Mouse (Mus musculus): ENCODE results near the gene Pagr1b. TPM values are rescaled to one million over a fixed set of nuclear protein-coding genes. Genes with fewer than 3 reads are reported as not detected.
A peak's percentile ranks its signal among the peaks of the same experiment; 100 is the strongest.

The Pagr1b gene
- polyA plus RNA-seq, 1 experiment, result 0.90 TPM

- Histone ChIP-seq H3K36me3 (ENCODE audit: control insufficient read depth, insufficient read depth, low read length) (0 out of 2 replicates have a peak, but pooled peaks cover 1% of the 10 kb centered on the region), H3K27ac (ENCODE audit: control insufficient read depth, insufficient read depth, low read depth, low read length) (no peak overlapping the region), H3K4me1 (ENCODE audit: control insufficient read depth, insufficient read depth, low read length) (peaks cover 10% of the 10 kb centered on the region)
These were observed 1.3 kb downstream of the Pagr1b start for GRCm38 (mm10) chr7:127014993-127015392.

GRCm38 (mm10) chr7:127014320-127014719, 2.0 kb downstream of the Pagr1b start, which contains the start of gene Mvp:
Gene Mvp, minus strand, starts transcription at chr7:127014621.
- peak within 1 kb of the TSS; percentile 59 for H3K27ac ChIP-seq (ENCODE audit: control insufficient read depth, insufficient read depth, low read depth, low read length)
- peaks cover 8% of the 10 kb centered on the region for H3K4me1 ChIP-seq (ENCODE audit: control insufficient read depth, insufficient read depth, low read length)
- 0 out of 2 replicates have a peak, but pooled peaks cover 1% of the 10 kb centered on the region for H3K36me3 ChIP-seq (ENCODE audit: control insufficient read depth, insufficient read depth, low read length)
- no peaks in the 10 kb centered on the region for H3K27me3 ChIP-seq (ENCODE audit: control insufficient read depth, insufficient read depth, low read length)
- TF ChIP-seq CTCF (IDR thresholded peaks at IDR 0.05; ENCODE audit: control insufficient read depth, insufficient read depth, insufficient replicate concordance, low read depth, low read length) (no peak), POLR2A (IDR thresholded peaks at IDR 0.05; ENCODE audit: control insufficient read depth, low read depth, low read length) (no peak)
- peak within 1 kb of the TSS; percentile 83 for H3K4me3 ChIP-seq (ENCODE audit: control insufficient read depth, low read depth, low read length)

More at GRCm38 (mm10) chr7:127014993-127015392, 1.3 kb downstream of the Pagr1b start:
- TF ChIP-seq CTCF (IDR thresholded peaks at IDR 0.05; ENCODE audit: control insufficient read depth, insufficient read depth, insufficient replicate concordance, low read depth, low read length) (no peak), POLR2A (IDR thresholded peaks at IDR 0.05; ENCODE audit: control insufficient read depth, low read depth, low read length) (no peak)
- Histone ChIP-seq H3K27me3 (ENCODE audit: control insufficient read depth, insufficient read depth, low read length) (no peaks in the 10 kb centered on the region), H3K4me3 (ENCODE audit: control insufficient read depth, low read depth, low read length) (no peak overlapping the region)

DNA sequence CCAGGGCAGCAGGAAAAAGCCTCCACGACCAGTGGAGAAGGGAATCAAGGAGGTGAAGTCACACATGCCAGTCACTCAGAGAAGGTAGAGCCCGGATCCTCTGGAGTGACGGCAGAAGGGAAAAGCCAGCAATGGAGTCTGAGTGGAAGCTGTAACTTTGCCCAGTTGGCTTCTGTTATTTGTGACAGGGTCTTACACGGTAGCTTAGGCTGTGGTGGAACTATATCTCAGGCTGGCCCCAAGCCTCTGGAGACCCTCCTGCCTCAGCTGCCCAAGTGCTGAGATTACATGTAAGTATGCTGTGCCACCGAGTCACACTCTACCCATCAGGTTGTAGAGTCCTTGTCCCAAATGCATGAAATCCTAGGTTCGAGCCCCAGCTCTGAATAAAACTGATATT, 2.9 kb downstream of the Pagr1b start:
- Histone ChIP-seq H3K36me3 (ENCODE audit: control insufficient read depth, insufficient read depth, low read length) (0 out of 2 replicates have a peak, but pooled peaks cover 1% of the 10 kb centered on the region), H3K27ac (ENCODE audit: control insufficient read depth, insufficient read depth, low read depth, low read length) (no peak overlapping the region), H3K4me1 (ENCODE audit: control insufficient read depth, insufficient read depth, low read length) (peaks cover 11% of the 10 kb centered on the region), H3K27me3 (ENCODE audit: control insufficient read depth, insufficient read depth, low read length) (no peaks in the 10 kb centered on the region), H3K4me3 (ENCODE audit: control insufficient read depth, low read depth, low read length) (no peak overlapping the region)
- TF ChIP-seq CTCF (IDR thresholded peaks at IDR 0.05; ENCODE audit: control insufficient read depth, insufficient read depth, insufficient replicate concordance, low read depth, low read length) (no peak), POLR2A (IDR thresholded peaks at IDR 0.05; ENCODE audit: control insufficient read depth, low read depth, low read length) (no peak)

GRCm38 (mm10) chr7:127012845-127013244, 3.4 kb downstream of the Pagr1b start:
- Histone ChIP-seq H3K4me1 (ENCODE audit: control insufficient read depth, insufficient read depth, low read length) (peaks cover 13% of the 10 kb centered on the region), H3K36me3 (ENCODE audit: control insufficient read depth, insufficient read depth, low read length) (0 out of 2 replicates have a peak, but pooled peaks cover 1% of the 10 kb centered on the region), H3K4me3 (ENCODE audit: control insufficient read depth, low read depth, low read length) (no peak overlapping the region), H3K27me3 (ENCODE audit: control insufficient read depth, insufficient read depth, low read length) (no peaks in the 10 kb centered on the region), H3K27ac (ENCODE audit: control insufficient read depth, insufficient read depth, low read depth, low read length) (no peak overlapping the region)
- no peak for TF ChIP-seq CTCF (IDR thresholded peaks at IDR 0.05; ENCODE audit: control insufficient read depth, insufficient read depth, insufficient replicate concordance, low read depth, low read length)

DNA sequence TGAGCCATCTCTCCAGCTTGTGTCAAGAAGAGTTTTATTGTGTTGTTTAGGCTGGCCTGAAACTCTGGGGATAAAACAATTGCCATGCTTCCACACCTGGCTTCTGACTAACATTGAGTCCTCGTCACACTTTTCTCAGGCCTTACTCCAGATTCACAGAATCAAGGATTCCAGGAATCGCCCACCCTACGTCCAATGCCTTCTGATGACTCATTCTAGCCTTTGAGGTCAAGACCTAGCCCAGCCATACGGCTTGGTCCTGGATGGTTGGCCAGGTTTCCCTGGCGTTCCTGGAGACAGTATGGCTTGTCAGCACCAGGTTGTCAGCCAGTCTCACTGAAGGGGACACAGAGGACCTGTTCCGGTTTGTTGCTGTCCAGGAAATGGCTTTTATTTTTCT, 3.9 kb downstream of the Pagr1b start:
- Histone ChIP-seq H3K4me1 (ENCODE audit: control insufficient read depth, insufficient read depth, low read length) (peaks cover 13% of the 10 kb centered on the region), H3K27ac (ENCODE audit: control insufficient read depth, insufficient read depth, low read depth, low read length) (no peak overlapping the region), H3K4me3 (ENCODE audit: control insufficient read depth, low read depth, low read length) (no peak overlapping the region), H3K36me3 (ENCODE audit: control insufficient read depth, insufficient read depth, low read length) (0 out of 2 replicates have a peak, but pooled peaks cover 1% of the 10 kb centered on the region), H3K27me3 (ENCODE audit: control insufficient read depth, insufficient read depth, low read length) (no peaks in the 10 kb centered on the region)
- no peak for TF ChIP-seq CTCF (IDR thresholded peaks at IDR 0.05; ENCODE audit: control insufficient read depth, insufficient read depth, insufficient replicate concordance, low read depth, low read length)
- no peak for TF ChIP-seq POLR2A (IDR thresholded peaks at IDR 0.05; ENCODE audit: control insufficient read depth, low read depth, low read length)

DNA sequence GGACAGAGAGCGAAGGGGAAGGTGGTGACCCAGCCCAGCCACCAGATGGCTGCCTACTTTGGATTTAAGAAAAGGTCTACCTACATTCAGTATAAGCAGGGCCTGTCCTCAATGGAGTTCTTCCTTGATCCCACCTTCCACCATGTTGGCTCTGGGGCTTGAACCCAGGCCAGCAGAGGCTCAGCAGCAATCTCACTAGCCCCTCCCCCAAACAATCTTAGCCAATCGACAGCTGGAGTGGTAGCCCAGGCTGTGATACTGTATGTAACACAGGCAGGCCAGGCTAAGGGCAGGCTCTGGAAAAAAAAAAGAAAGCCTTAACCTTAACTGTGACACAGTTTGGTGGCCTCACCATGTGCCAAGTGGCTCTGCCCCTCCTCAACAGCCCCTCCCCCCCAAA, 4.6 kb downstream of the Pagr1b start:
- Histone ChIP-seq H3K36me3 (ENCODE audit: control insufficient read depth, insufficient read depth, low read length) (0 out of 2 replicates have a peak, but pooled peaks cover 1% of the 10 kb centered on the region), H3K27me3 (ENCODE audit: control insufficient read depth, insufficient read depth, low read length) (no peaks in the 10 kb centered on the region), H3K27ac (ENCODE audit: control insufficient read depth, insufficient read depth, low read depth, low read length) (no peak overlapping the region), H3K4me1 (ENCODE audit: control insufficient read depth, insufficient read depth, low read length) (peaks cover 13% of the 10 kb centered on the region), H3K4me3 (ENCODE audit: control insufficient read depth, low read depth, low read length) (no peak overlapping the region)
- TF ChIP-seq CTCF (IDR thresholded peaks at IDR 0.05; ENCODE audit: control insufficient read depth, insufficient read depth, insufficient replicate concordance, low read depth, low read length) (no peak), POLR2A (IDR thresholded peaks at IDR 0.05; ENCODE audit: control insufficient read depth, low read depth, low read length) (no peak)

GRCm38 (mm10) chr7:127011051-127011450, 5.2 kb downstream of the Pagr1b start:
- Histone ChIP-seq H3K27ac (ENCODE audit: control insufficient read depth, insufficient read depth, low read depth, low read length) (no peak overlapping the region), H3K4me3 (ENCODE audit: control insufficient read depth, low read depth, low read length) (no peak overlapping the region), H3K4me1 (ENCODE audit: control insufficient read depth, insufficient read depth, low read length) (peaks cover 7% of the 10 kb centered on the region), H3K27me3 (ENCODE audit: control insufficient read depth, insufficient read depth, low read length) (no peaks in the 10 kb centered on the region), H3K36me3 (ENCODE audit: control insufficient read depth, insufficient read depth, low read length) (0 out of 2 replicates have a peak, but pooled peaks cover 1% of the 10 kb centered on the region)
- TF ChIP-seq POLR2A (IDR thresholded peaks at IDR 0.05; ENCODE audit: control insufficient read depth, low read depth, low read length), result no peak
- no peak for TF ChIP-seq CTCF (IDR thresholded peaks at IDR 0.05; ENCODE audit: control insufficient read depth, insufficient read depth, insufficient replicate concordance, low read depth, low read length)
